Mouse (Mus musculus) hindbrain, embryonic 16.5 days (tissue): ENCODE results near the gene 9530053A07Rik. TPM values are rescaled to one million over a fixed set of nuclear protein-coding genes. Genes with fewer than 3 reads are reported as not detected.

Experiments used
- ATAC-seq: fragments of 200-750 bp; cut with Nextera tagmentation; 2 replicates; pipeline ENCODE4 v1.8.0; 2017; ENCODE audit warnings: moderate TSS enrichment, moderate library complexity
- H3K27ac ChIP-seq: fragments of 300-500 bp; sonication (generic); 2 replicates; pipeline ENCODE4 v1.5.1; 2014; ENCODE audit warnings: low read depth, mild to moderate bottlenecking, control low read depth, low read length, moderate library complexity
- H3K27me3 ChIP-seq: fragments of 300-500 bp; sonication (generic); replicated peaks from 2 replicates; pipeline ENCODE4 v1.6.1; 2014; ENCODE audit warnings: low read length; ENCODE audit not compliant: control insufficient read depth, insufficient read depth
- H3K36me3 ChIP-seq: fragments of 300-500 bp; sonication (generic); 2 replicates; pipeline ENCODE4 v1.6.1; 2014; ENCODE audit warnings: mild to moderate bottlenecking, low read length, moderate library complexity, mixed read lengths; ENCODE audit not compliant: control insufficient read depth, insufficient read depth
- H3K4me1 ChIP-seq: fragments of 300-500 bp; sonication (generic); 2 replicates; pipeline ENCODE4 v1.6.1; 2014; ENCODE audit warnings: low read depth, low read length; ENCODE audit not compliant: control insufficient read depth, insufficient read depth
- H3K4me2 ChIP-seq: fragments of 300-500 bp; sonication (generic); 2 replicates; pipeline ENCODE4 v1.6.1; 2014; ENCODE audit warnings: mild to moderate bottlenecking, low read length, control low read depth, moderate library complexity
- H3K4me3 ChIP-seq: fragments of 300-500 bp; sonication (generic); 2 replicates; pipeline ENCODE4 v1.5.1; 2014; ENCODE audit warnings: mild to moderate bottlenecking, low read length, control low read depth, moderate library complexity
- H3K9ac ChIP-seq: fragments of 300-500 bp; sonication (generic); 2 replicates; pipeline ENCODE4 v1.6.1; 2014; ENCODE audit warnings: low read depth, mild to moderate bottlenecking, control low read depth, low read length, moderate library complexity
- H3K9me3 ChIP-seq: fragments of 300-500 bp; sonication (generic); 2 replicates; pipeline ENCODE4 v1.6.1; 2014; ENCODE audit warnings: mild to moderate bottlenecking, low read length, moderate library complexity; ENCODE audit not compliant: control insufficient read depth
- WGBS: fragments of 180-500 bp; shearing (Covaris S2); extraction: QIAGEN DNeasy Blood & Tissue Kit; methylation state at CpG from one replicate; pipeline ENCODE4 v1.1.7; 2014; 5-methylcytosine and 5-hydroxymethylcytosine counted together
- polyA plus RNA-seq: library from polyadenylated mRNA; unstranded; fragments of >200 nt; fragmentation: Nextera tagmentation; extraction: Ambion mirVana; gene quantifications from 2 replicates; pipeline ENCODE4 v1.2.1, GENCODE M21; 2015

9530053A07Rik gene
- polyA plus RNA-seq, 1 experiment from 2014 or later = 0.13 TPM

- ATAC-seq = no peak
- WGBS = 65% methylated on average over 4 of the region's 4 CpGs
- H3K27ac ChIP-seq = no peak overlapping the region
Measured at GRCm38 (mm10) chr7:28206044-28206600, 76.9 kb downstream of the 9530053A07Rik start.

DNA sequence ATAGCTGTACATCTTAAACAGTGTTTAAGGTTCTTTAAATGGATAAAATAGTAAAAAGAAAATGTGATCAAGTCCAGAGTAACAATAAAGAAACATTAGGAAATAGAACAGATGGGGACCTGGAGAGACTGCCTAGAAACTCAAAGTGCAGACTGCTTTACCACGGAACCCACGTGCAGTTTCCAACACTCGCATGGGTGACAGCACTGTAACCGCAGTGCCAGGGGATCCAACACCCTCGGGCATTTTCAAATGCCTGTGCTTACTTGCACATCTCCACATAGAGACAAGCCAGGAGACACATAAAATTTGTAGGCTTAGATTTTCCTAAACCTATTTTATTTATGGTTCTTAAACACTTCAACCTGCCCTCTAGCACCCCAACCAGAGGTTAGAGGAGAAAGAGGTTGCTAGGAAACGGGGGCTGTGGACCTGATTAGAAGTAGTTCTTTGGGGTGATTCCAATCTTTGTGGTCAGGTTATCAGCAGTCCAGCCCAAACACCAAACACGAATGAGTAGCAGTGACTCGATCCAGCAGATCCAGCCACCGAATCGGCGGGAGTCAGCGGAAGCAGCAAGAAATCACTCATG, 79.2 kb downstream of the 9530053A07Rik start:
- no peaks in the 10 kb centered on the region for H3K36me3 ChIP-seq
- peak; percentile 40; the same call in 1 of the 2 replicates for ATAC-seq

More at GRCm38 (mm10) chr7:28206044-28206600, 76.9 kb downstream of the 9530053A07Rik start:
- no peaks in the 10 kb centered on the region for H3K9me3 ChIP-seq
- H3K9ac ChIP-seq = no peak overlapping the region
- H3K4me3 ChIP-seq = no peak overlapping the region
- no peaks in the 10 kb centered on the region for H3K4me1 ChIP-seq
- H3K27me3 ChIP-seq = no peaks in the 10 kb centered on the region
- H3K4me2 ChIP-seq = no peak overlapping the region
- no peaks in the 10 kb centered on the region for H3K36me3 ChIP-seq

GRCm38 (mm10) chr7:28208988-28209508, 79.8 kb downstream of the 9530053A07Rik start:
- Histone ChIP-seq H3K4me2 (peak overlapping the region; percentile 56), H3K4me3 (peak overlapping the region; percentile 36), H3K36me3 (no peaks in the 10 kb centered on the region), H3K4me1 (no peaks in the 10 kb centered on the region), H3K27me3 (no peaks in the 10 kb centered on the region), H3K27ac (0 out of 2 replicates have a peak overlapping the region, but pooled peaks have one; percentile 26), H3K9me3 (no peaks in the 10 kb centered on the region), H3K9ac (peak overlapping the region; percentile 45)
- peak; percentile 83 for ATAC-seq
- WGBS = 54% methylated on average over 19 of the region's 19 CpGs

More for the DNA sequence above, 79.2 kb downstream of the 9530053A07Rik start:
- Histone ChIP-seq H3K4me2 (peak overlapping the region; percentile 56), H3K27ac (no peak overlapping the region), H3K4me1 (no peaks in the 10 kb centered on the region), H3K4me3 (peak overlapping the region; percentile 36), H3K9me3 (no peaks in the 10 kb centered on the region), H3K27me3 (no peaks in the 10 kb centered on the region), H3K9ac (peak overlapping the region; percentile 41; the same call in 1 of the 2 replicates)
- 44% methylated on average over 12 of the region's 12 CpGs for WGBS

DNA sequence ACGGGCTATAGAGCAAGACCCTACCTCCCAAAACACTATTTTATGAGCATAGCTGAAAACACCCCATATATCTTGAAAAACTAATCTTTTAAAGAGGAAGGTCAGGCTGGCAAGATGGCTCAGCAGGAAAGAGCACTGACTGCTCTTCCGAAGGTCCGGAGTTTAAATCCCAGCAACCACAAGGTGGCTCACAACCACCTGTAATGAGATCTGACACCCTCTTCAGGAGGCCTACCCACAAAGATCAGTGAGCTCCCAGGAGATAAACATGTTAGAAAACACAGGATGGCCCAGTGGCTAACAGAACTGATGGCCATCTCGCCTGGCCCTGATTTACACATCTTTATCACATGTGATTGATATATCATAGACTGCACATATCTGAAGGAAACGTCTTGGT, 81.5 kb downstream of the 9530053A07Rik start:
- Histone ChIP-seq H3K27me3 (no peaks in the 10 kb centered on the region), H3K4me3 (no peak overlapping the region), H3K4me1 (no peaks in the 10 kb centered on the region), H3K27ac (no peak overlapping the region), H3K36me3 (no peaks in the 10 kb centered on the region), H3K4me2 (no peak overlapping the region), H3K9ac (no peak overlapping the region), H3K9me3 (no peaks in the 10 kb centered on the region)
- WGBS = 57% methylated on average over 5 of the region's 5 CpGs
- no peak for ATAC-seq

- H3K4me1 ChIP-seq = no peaks in the 10 kb centered on the region
- H3K9ac ChIP-seq = no peak overlapping the region
- H3K36me3 ChIP-seq = no peaks in the 10 kb centered on the region
- no peak for ATAC-seq
- H3K27me3 ChIP-seq = no peaks in the 10 kb centered on the region
- 30% methylated on average over 10 of the region's 10 CpGs for WGBS
- H3K4me2 ChIP-seq = no peak overlapping the region
- no peak overlapping the region for H3K4me3 ChIP-seq
- no peak overlapping the region for H3K27ac ChIP-seq
- H3K9me3 ChIP-seq = no peaks in the 10 kb centered on the region
Measured at GRCm38 (mm10) chr7:28214142-28214541, 84.9 kb downstream of the 9530053A07Rik start.

Other genes with a start within 250 kb of the 9530053A07Rik start
- 12.2 and 14.8 TPM in 2 replicates for gene Zfp974, start 200.0 kb upstream of the 9530053A07Rik start, polyA plus RNA-seq
- gene Zfp780b, start 150.3 kb upstream of the 9530053A07Rik start, polyA plus RNA-seq = 27.0 and 28.9 TPM in 2 replicates
- gene Zfp850, start 115.4 kb upstream of the 9530053A07Rik start, polyA plus RNA-seq = 6.2 and 6.4 TPM in 2 replicates
- gene Psmc4, start 79.4 kb upstream of the 9530053A07Rik start, polyA plus RNA-seq = 275 and 283 TPM in 2 replicates
- gene Fcgbp, start 58.2 kb upstream of the 9530053A07Rik start, polyA plus RNA-seq = 0.71 and 1.0 TPM in 2 replicates
- 57.1 and 66.1 TPM in 2 replicates for gene Fbl, start 40.2 kb downstream of the 9530053A07Rik start, polyA plus RNA-seq
- 8.1 and 9.9 TPM in 2 replicates for gene Dyrk1b, start 50.0 kb downstream of the 9530053A07Rik start, polyA plus RNA-seq
- 2.9 and 3.7 TPM in 2 replicates for gene Eid2, start 138.4 kb downstream of the 9530053A07Rik start, polyA plus RNA-seq
- gene Eid2b, start 148.3 kb downstream of the 9530053A07Rik start, polyA plus RNA-seq = 33.5 and 36.3 TPM in 2 replicates
- 1.7 and 3.1 TPM in 2 replicates for gene Selenov, start 161.7 kb downstream of the 9530053A07Rik start, polyA plus RNA-seq
- 18.6 and 19.2 TPM in 2 replicates for gene Dll3, start 172.8 kb downstream of the 9530053A07Rik start, polyA plus RNA-seq
- 131 and 142 TPM in 2 replicates for gene Timm50, start 182.6 kb downstream of the 9530053A07Rik start, polyA plus RNA-seq
- 94.9 and 112 TPM in 2 replicates for gene Supt5, start 209.3 kb downstream of the 9530053A07Rik start, polyA plus RNA-seq
- 430 and 440 TPM in 2 replicates for gene Rps16, start 221.2 kb downstream of the 9530053A07Rik start, polyA plus RNA-seq
- 18.8 and 26.7 TPM in 2 replicates for gene Plekhg2, start 243.1 kb downstream of the 9530053A07Rik start, polyA plus RNA-seq